Mouse (Mus musculus) heart, embryonic 13.5 days (tissue): ENCODE data around the gene Mb. TPM values are rescaled to one million over a fixed set of nuclear protein-coding genes. Genes with fewer than 3 reads are reported as not detected.

Experiments used
- ATAC-seq: fragments of 200-750 bp; cut with Nextera tagmentation; 2 replicates; pipeline ENCODE4 v1.8.0; 2017; ENCODE audit warnings: moderate TSS enrichment; ENCODE audit not compliant: insufficient number of reproducible peaks, low FRiP score, low TSS enrichment; ENCODE audit errors: extremely low read depth
- H3K27ac ChIP-seq: fragments of 300-500 bp; sonication (generic); replicated peaks from 2 replicates; pipeline ENCODE4 v1.5.1; 2015; ENCODE audit warnings: moderate library complexity, mild to moderate bottlenecking, inconsistent platforms
- H3K27me3 ChIP-seq: fragments of 300-500 bp; sonication (generic); replicated peaks from 2 replicates; pipeline ENCODE4 v1.6.1; 2015; ENCODE audit warnings: mild to moderate bottlenecking, inconsistent platforms
- H3K36me3 ChIP-seq: fragments of 300-500 bp; sonication (generic); 2 replicates; pipeline ENCODE4 v1.6.1; 2015; ENCODE audit warnings: mild to moderate bottlenecking, inconsistent platforms
- H3K4me1 ChIP-seq: fragments of 300-500 bp; sonication (generic); 2 replicates; pipeline ENCODE4 v1.6.1; 2015; ENCODE audit warnings: inconsistent platforms
- H3K4me2 ChIP-seq: fragments of 300-500 bp; sonication (generic); 2 replicates; pipeline ENCODE4 v1.6.1; 2015; ENCODE audit warnings: inconsistent platforms, mild to moderate bottlenecking, moderate library complexity
- H3K4me3 ChIP-seq: fragments of 300-500 bp; sonication (generic); 2 replicates; pipeline ENCODE4 v1.5.1; 2015; ENCODE audit warnings: moderate library complexity, mild to moderate bottlenecking, inconsistent platforms
- H3K9ac ChIP-seq: fragments of 300-500 bp; sonication (generic); 2 replicates; pipeline ENCODE4 v1.6.1; 2015; ENCODE audit warnings: inconsistent platforms, mild to moderate bottlenecking, moderate library complexity
- H3K9me3 ChIP-seq: fragments of 300-500 bp; sonication (generic); 2 replicates; pipeline ENCODE4 v1.6.1; 2016; ENCODE audit warnings: inconsistent platforms
- whole genome bisulfite sequencing: fragments of 180-500 bp; shearing (Covaris S2); methylation state at CpG from one replicate; pipeline ENCODE4 v1.1.7; 2015; ENCODE audit warnings: mixed read lengths; 5-methylcytosine and 5-hydroxymethylcytosine counted together
- polyA plus RNA-seq: library from polyadenylated mRNA; unstranded; fragments of >200 nt; fragmentation: Nextera tagmentation; extraction: Ambion mirVana; gene quantifications from 2 replicates; pipeline ENCODE4 v1.2.1, GENCODE M21; 2015

Mb gene
- polyA plus RNA-seq, 1 experiment from 2014 or later: 519 TPM

DNA sequence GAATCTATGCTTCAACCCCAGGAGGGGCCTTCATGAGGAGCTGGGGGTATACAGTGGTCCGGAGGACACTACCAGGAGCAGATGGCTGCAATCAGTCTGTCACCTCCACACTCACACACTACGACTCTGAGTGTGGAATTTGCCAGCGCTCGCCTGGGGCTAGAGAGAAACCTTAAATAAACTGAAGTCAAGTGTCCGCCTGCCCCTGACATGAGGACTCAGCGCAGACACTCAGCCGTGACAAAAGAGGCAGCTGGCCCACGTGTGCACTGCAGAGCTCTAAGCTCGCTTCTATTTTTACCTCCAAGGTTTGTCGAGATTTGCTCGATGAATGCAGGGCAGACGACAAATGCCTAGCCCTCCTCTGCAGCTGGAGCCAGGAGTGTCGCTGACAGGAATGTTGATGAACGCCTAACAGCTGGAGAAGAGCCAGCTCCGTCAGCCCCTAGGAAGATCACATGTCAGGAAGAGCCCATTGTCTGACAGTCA is 36.7 kb downstream of the Mb start:
- H3K9ac ChIP-seq: peak overlapping the region; percentile 82
- H3K36me3 ChIP-seq: peaks cover 21% of the 10 kb centered on the region
- H3K4me1 ChIP-seq: peaks cover 78% of the 10 kb centered on the region
- peak overlapping the region; percentile 100 for H3K27ac ChIP-seq
- peak; percentile 71 for ATAC-seq
- peak overlapping the region; percentile 63 for H3K4me2 ChIP-seq
- no peaks in the 10 kb centered on the region for H3K27me3 ChIP-seq
- no peaks in the 10 kb centered on the region for H3K9me3 ChIP-seq
- 7% methylated on average over 15 of the region's 15 CpGs for WGBS
- peak overlapping the region; percentile 44 for H3K4me3 ChIP-seq

DNA sequence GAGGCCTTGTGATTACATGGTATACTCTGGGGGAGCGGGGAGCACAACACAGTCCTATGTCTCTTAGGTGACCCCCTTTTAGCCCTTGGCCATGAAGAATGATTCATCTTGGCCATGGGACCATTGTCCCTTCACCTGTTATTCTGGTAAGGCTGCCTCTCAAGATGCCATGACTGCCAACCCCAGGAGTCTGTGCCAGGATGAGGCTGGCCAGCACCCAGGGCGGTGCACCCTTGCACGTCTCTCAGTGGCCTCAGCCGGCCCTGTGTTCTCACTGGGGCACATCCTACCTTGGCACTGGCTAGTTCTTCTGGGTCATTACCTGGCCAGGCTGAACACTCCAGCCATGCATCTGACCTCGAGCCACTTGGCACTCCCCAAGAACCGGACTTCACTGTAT is 41.6 kb downstream of the Mb start:
- no peaks in the 10 kb centered on the region for H3K27me3 ChIP-seq
- H3K9ac ChIP-seq: no peak overlapping the region
- no peaks in the 10 kb centered on the region for H3K9me3 ChIP-seq
- H3K36me3 ChIP-seq: peaks cover 7% of the 10 kb centered on the region
- H3K4me3 ChIP-seq: no peak overlapping the region
- H3K4me1 ChIP-seq: peaks cover 35% of the 10 kb centered on the region
- H3K27ac ChIP-seq: no peak overlapping the region
- H3K4me2 ChIP-seq: no peak overlapping the region
- ATAC-seq: no peak
- 91% methylated on average over 6 of the region's 6 CpGs for WGBS

DNA sequence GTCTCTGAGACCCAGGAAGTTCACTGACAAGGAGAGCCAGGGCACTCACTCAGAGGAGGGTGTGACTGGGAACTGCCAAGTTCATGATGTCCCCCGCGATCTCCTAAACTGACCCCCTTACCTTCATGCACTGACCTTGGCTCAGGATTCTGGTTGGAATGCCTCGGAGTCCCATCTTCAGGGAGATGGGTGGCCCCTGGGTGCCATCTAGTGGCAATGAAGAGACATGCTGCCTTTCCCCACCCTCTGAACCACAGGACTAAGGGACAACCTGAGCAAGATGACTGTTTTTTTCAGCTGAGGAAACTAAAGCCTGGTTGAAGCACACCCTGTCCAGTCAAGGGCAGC is 46.6 kb downstream of the Mb start:
- Histone ChIP-seq H3K4me3 (no peak overlapping the region), H3K9ac (no peak overlapping the region), H3K36me3 (no peaks in the 10 kb centered on the region), H3K27me3 (no peaks in the 10 kb centered on the region), H3K9me3 (no peaks in the 10 kb centered on the region), H3K4me1 (peaks cover 16% of the 10 kb centered on the region), H3K4me2 (no peak overlapping the region), H3K27ac (no peak overlapping the region)
- 4% methylated on average over 3 of the region's 3 CpGs for WGBS
- ATAC-seq: no peak

DNA sequence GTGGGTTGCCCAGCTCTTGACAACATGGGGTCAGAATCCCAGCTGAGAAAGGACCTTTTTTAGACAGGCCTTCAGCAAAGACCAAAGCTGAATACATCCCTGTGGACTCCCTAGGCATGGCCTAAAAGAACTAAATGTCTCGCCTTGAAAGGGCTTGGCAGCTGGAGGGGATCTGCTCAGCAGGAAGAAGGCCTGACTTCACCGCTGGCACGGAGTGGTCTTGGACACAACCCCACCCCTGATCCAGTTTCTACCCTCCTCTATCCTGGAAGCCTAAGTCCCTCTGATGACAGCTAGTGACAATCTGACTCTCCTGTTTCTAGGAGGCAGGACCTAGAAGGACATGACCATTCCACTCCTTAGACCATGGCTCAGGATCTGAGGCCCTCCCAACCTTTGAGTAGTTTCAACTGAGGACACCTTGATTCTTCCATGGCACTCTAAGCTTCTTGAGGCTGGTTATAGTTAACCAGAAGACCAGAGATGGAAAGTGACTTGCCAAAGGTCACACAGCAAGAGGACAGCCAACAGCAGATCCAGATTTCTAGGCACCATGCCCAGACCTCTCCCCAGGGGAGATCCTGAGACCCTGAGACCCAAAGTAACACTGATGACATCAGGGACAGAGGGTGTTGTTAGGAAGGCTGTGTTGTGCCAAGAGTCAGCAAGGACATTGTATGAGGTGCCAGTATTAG is 47.1 kb downstream of the Mb start:
- no peak overlapping the region for H3K4me2 ChIP-seq
- no peak overlapping the region for H3K27ac ChIP-seq
- 87% methylated on average over 3 of the region's 3 CpGs for WGBS
- H3K4me3 ChIP-seq: no peak overlapping the region
- no peak for ATAC-seq
- H3K9me3 ChIP-seq: no peaks in the 10 kb centered on the region
- no peak overlapping the region for H3K9ac ChIP-seq
- no peaks in the 10 kb centered on the region for H3K36me3 ChIP-seq
- H3K4me1 ChIP-seq: peaks cover 21% of the 10 kb centered on the region
- no peaks in the 10 kb centered on the region for H3K27me3 ChIP-seq

- H3K4me2 ChIP-seq: peak overlapping the region; percentile 57
- H3K36me3 ChIP-seq: no peaks in the 10 kb centered on the region
- H3K9ac ChIP-seq: peak overlapping the region; percentile 70
- H3K27ac ChIP-seq: peak overlapping the region; percentile 83
- no peaks in the 10 kb centered on the region for H3K27me3 ChIP-seq
- ATAC-seq: peak; percentile 51; the same call in 1 of the 2 replicates
- 29% methylated on average over 21 of the region's 21 CpGs for WGBS
- H3K4me1 ChIP-seq: peaks cover 28% of the 10 kb centered on the region
- no peaks in the 10 kb centered on the region for H3K9me3 ChIP-seq
- H3K4me3 ChIP-seq: peak overlapping the region; percentile 27
These were observed 51.4 kb downstream of the Mb start for GRCm38 (mm10) chr15:76998878-76999588.

- no peak for ATAC-seq
- H3K9me3 ChIP-seq: no peaks in the 10 kb centered on the region
- H3K36me3 ChIP-seq: no peaks in the 10 kb centered on the region
- peak overlapping the region; percentile 83; the same call in 1 of the 2 replicates for H3K27ac ChIP-seq
- no peaks in the 10 kb centered on the region for H3K27me3 ChIP-seq
- no peak overlapping the region for H3K9ac ChIP-seq
- no peak overlapping the region for H3K4me3 ChIP-seq
- 77% methylated on average over 2 of the region's 2 CpGs for WGBS
- no peak overlapping the region for H3K4me2 ChIP-seq
- peaks cover 28% of the 10 kb centered on the region for H3K4me1 ChIP-seq
These were observed 52.4 kb downstream of the Mb start for GRCm38 (mm10) chr15:76998048-76998447.

- ATAC-seq: no peak
- H3K27me3 ChIP-seq: no peaks in the 10 kb centered on the region
- peaks cover 23% of the 10 kb centered on the region for H3K4me1 ChIP-seq
- no peak overlapping the region for H3K9ac ChIP-seq
- H3K4me2 ChIP-seq: no peak overlapping the region
- H3K27ac ChIP-seq: no peak overlapping the region
- no peaks in the 10 kb centered on the region for H3K36me3 ChIP-seq
- WGBS: 73% methylated on average over 3 of the region's 3 CpGs
- no peak overlapping the region for H3K4me3 ChIP-seq
- no peaks in the 10 kb centered on the region for H3K9me3 ChIP-seq
These were observed 56.1 kb downstream of the Mb start for GRCm38 (mm10) chr15:76994413-76994812.

GRCm38 (mm10) chr15:76987542-76988094 is 62.9 kb downstream of the Mb start:
- no peak for ATAC-seq
- Histone ChIP-seq H3K4me1 (peaks cover 15% of the 10 kb centered on the region), H3K4me3 (peak overlapping the region; percentile 57), H3K4me2 (peak overlapping the region; percentile 72), H3K9me3 (peaks cover 7% of the 10 kb centered on the region; the same call in 1 of the 2 replicates), H3K27me3 (peaks cover 13% of the 10 kb centered on the region; the same call in 1 of the 2 replicates), H3K27ac (no peak overlapping the region), H3K9ac (peak overlapping the region; percentile 78), H3K36me3 (no peaks in the 10 kb centered on the region)
- 13% methylated on average over 21 of the region's 21 CpGs for WGBS

DNA sequence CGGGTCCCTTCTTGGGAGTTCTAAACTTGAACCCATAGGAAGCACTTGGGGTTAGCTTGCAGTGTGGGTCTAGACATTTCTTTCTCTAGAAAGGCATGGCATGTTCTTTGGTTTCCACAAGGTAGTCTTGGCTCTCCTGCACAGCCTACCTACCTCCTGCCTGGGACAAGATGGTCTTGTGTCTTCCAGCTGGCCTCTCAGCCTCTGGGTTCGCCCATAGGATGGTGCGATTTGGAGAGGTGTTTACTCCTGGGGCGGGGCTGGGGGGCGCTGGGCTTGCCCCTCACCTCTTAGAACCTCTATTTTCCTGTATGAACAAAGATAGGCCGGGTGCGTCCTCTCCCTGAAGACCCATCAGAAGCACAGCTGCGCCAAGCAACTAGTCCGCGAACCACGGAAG is 63.3 kb downstream of the Mb start:
- no peak for ATAC-seq
- peaks cover 7% of the 10 kb centered on the region; the same call in 1 of the 2 replicates for H3K9me3 ChIP-seq
- H3K36me3 ChIP-seq: no peaks in the 10 kb centered on the region
- WGBS: 17% methylated on average over 11 of the region's 11 CpGs
- H3K27ac ChIP-seq: no peak overlapping the region
- H3K4me3 ChIP-seq: peak overlapping the region; percentile 57
- H3K4me1 ChIP-seq: peaks cover 15% of the 10 kb centered on the region
- H3K4me2 ChIP-seq: peak overlapping the region; percentile 72
- peaks cover 13% of the 10 kb centered on the region; the same call in 1 of the 2 replicates for H3K27me3 ChIP-seq
- peak overlapping the region; percentile 78 for H3K9ac ChIP-seq

DNA sequence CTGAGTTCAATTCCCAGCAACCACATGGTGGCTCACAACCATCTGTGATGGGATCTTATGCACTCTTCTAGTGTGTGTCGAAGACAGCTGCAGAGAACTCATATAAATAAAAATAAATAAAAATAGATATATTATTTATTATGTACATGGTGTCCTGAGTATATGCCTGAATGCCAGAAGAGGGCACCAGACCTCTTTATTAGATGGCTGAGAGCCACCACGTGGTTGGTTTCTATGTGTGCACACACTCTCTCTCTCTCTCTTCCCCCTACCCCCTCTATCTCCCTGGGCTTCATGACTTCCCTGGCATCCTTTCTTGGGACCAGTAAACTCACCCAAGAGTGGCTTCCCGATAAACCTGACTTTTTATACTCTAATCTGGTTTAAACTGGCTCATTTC is 67.7 kb downstream of the Mb start:
- Histone ChIP-seq H3K4me2 (no peak overlapping the region), H3K27me3 (peaks cover 7% of the 10 kb centered on the region; the same call in 1 of the 2 replicates), H3K9ac (no peak overlapping the region), H3K9me3 (peaks cover 7% of the 10 kb centered on the region; the same call in 1 of the 2 replicates), H3K4me1 (peaks cover 18% of the 10 kb centered on the region), H3K4me3 (no peak overlapping the region), H3K36me3 (no peaks in the 10 kb centered on the region), H3K27ac (no peak overlapping the region)
- ATAC-seq: no peak
- WGBS: 41% methylated on average over 3 of the region's 3 CpGs

- no peak overlapping the region for H3K4me3 ChIP-seq
- peak overlapping the region; percentile 53 for H3K27ac ChIP-seq
- H3K9me3 ChIP-seq: peaks cover 7% of the 10 kb centered on the region; the same call in 1 of the 2 replicates
- H3K36me3 ChIP-seq: no peaks in the 10 kb centered on the region
- no peak for ATAC-seq
- no peak overlapping the region for H3K9ac ChIP-seq
- 66% methylated on average over 4 of the region's 4 CpGs for WGBS
- 0 out of 2 replicates have a peak, but pooled peaks cover 4% of the 10 kb centered on the region for H3K4me1 ChIP-seq
- H3K4me2 ChIP-seq: no peak overlapping the region
- no peaks in the 10 kb centered on the region for H3K27me3 ChIP-seq
These were observed 70.7 kb downstream of the Mb start for GRCm38 (mm10) chr15:76979799-76980198.
